Mouse (Mus musculus) limb, embryonic 14.5 days (tissue): ENCODE measurements around the gene Bag6. TPM values are rescaled to one million over a fixed set of nuclear protein-coding genes. Genes with fewer than 3 reads are reported as not detected.

Experiments
- ATAC-seq: fragments of 200-750 bp; cut with Nextera tagmentation; 2 replicates; pipeline ENCODE4 v1.8.0; 2017; ENCODE audit warnings: low read depth, moderate number of reproducible peaks, moderate TSS enrichment; ENCODE audit not compliant: low FRiP score
- DNase-seq: peaks from one replicate; pipeline ENCODE4 v3.0.0-alpha.2; 2015; ENCODE audit warnings: low spot score
- H3K27ac ChIP-seq: fragments of 300-500 bp; sonication (generic); replicated peaks from 2 replicates; pipeline ENCODE4 v1.5.1; 2014; ENCODE audit warnings: low read depth, mild to moderate bottlenecking, low read length, moderate library complexity, mixed read lengths
- H3K27me3 ChIP-seq: fragments of 300-500 bp; sonication (generic); 2 replicates; pipeline ENCODE4 v1.6.1; 2014; ENCODE audit warnings: low read length, mixed read lengths; ENCODE audit not compliant: control insufficient read depth, insufficient read depth
- H3K36me3 ChIP-seq: fragments of 300-500 bp; sonication (generic); 2 replicates; pipeline ENCODE4 v1.6.1; 2014; ENCODE audit warnings: mild to moderate bottlenecking, low read length, moderate library complexity, mixed read lengths; ENCODE audit not compliant: control insufficient read depth, insufficient read depth
- H3K4me1 ChIP-seq: fragments of 300-500 bp; sonication (generic); 2 replicates; pipeline ENCODE4 v1.6.1; 2014; ENCODE audit warnings: antibody characterized with exemption, low read length, mixed read lengths; ENCODE audit not compliant: control insufficient read depth, insufficient read depth
- H3K4me2 ChIP-seq: fragments of 300-500 bp; sonication (generic); replicated peaks from 2 replicates; pipeline ENCODE4 v1.6.1; 2014; ENCODE audit warnings: low read depth, mild to moderate bottlenecking, low read length, moderate library complexity; ENCODE audit not compliant: severe bottlenecking
- H3K4me3 ChIP-seq: fragments of 300-500 bp; sonication (generic); replicated peaks from 2 replicates; pipeline ENCODE4 v1.5.1; 2014; ENCODE audit warnings: low read length
- H3K9ac ChIP-seq: fragments of 300-500 bp; sonication (generic); 2 replicates; pipeline ENCODE4 v1.6.1; 2014; ENCODE audit warnings: mild to moderate bottlenecking, low read depth, low read length, moderate library complexity; ENCODE audit not compliant: severe bottlenecking
- H3K9me3 ChIP-seq: fragments of 300-500 bp; sonication (generic); 2 replicates; pipeline ENCODE4 v1.6.1; 2016; ENCODE audit warnings: low read length; ENCODE audit not compliant: control insufficient read depth
- POLR2A ChIP-seq: fragments of 200-500 bp; IDR thresholded peaks from 2 replicates; pipeline ENCODE4 v1.8.0; 2012; ENCODE audit warnings: inconsistent platforms, mild to moderate bottlenecking, moderate library complexity, borderline replicate concordance; ENCODE audit not compliant: insufficient read depth, insufficient read length; ENCODE audit errors: extremely low read depth
- WGBS: fragments of 180-500 bp; shearing (Covaris S2); extraction: QIAGEN DNeasy Blood & Tissue Kit; methylation state at CpG from one replicate; pipeline ENCODE4 v1.1.7; 2014; 5-methylcytosine and 5-hydroxymethylcytosine counted together
- polyA plus RNA-seq, 2 experiments: library from polyadenylated mRNA; depleted of rRNA in 1 of 2; stranded (reverse) in 1 of 2; unstranded in 1 of 2; fragments of >200 nt; fragmentation: Nextera tagmentation in 1 of 2; extraction: Ambion mirVana in 1 of 2; gene quantifications; 2 replicates each; pipeline versions ENCODE4 v1.2.1 to v1.2.3; 2012 to 2014

The Bag6 gene
- polyA plus RNA-seq, 2 experiments: 76.2 to 265 TPM

- peaks cover 29% of the 10 kb centered on the region for H3K36me3 ChIP-seq
- peak; percentile 53; the same call in 1 of the 2 replicates for TF ChIP-seq POLR2A
- peak within 1 kb of the TSS; percentile 99 for H3K4me3 ChIP-seq
- no peaks in the 10 kb centered on the region for H3K9me3 ChIP-seq
- H3K9ac ChIP-seq: peak within 1 kb of the TSS; percentile 99
- 0% methylated on average over 46 of the region's 89 CpGs for WGBS
- ATAC-seq: peak; percentile 96
- DNase-seq: peak; percentile 98
- no peaks in the 10 kb centered on the region for H3K27me3 ChIP-seq
- peaks cover 14% of the 10 kb centered on the region for H3K4me1 ChIP-seq
- peak within 1 kb of the TSS; percentile 85 for H3K4me2 ChIP-seq
- H3K27ac ChIP-seq: peak within 1 kb of the TSS; percentile 96
Measured at GRCm38 (mm10) chr17:35164568-35165450, 29.8 kb downstream of the Bag6 start, which contains the start of gene Prrc2a. Prrc2a (minus strand) TSS chr17:35164897.

- no peak for ATAC-seq
- peak overlapping the region; percentile 99 for H3K9ac ChIP-seq
- H3K4me2 ChIP-seq: peak overlapping the region; percentile 48
- no peaks in the 10 kb centered on the region for H3K27me3 ChIP-seq
- H3K27ac ChIP-seq: peak overlapping the region; percentile 96
- H3K4me1 ChIP-seq: peaks cover 14% of the 10 kb centered on the region
- 21% methylated on average over 12 of the region's 12 CpGs for WGBS
- peak overlapping the region; percentile 99 for H3K4me3 ChIP-seq
- H3K36me3 ChIP-seq: peaks cover 21% of the 10 kb centered on the region
- TF ChIP-seq POLR2A: no peak
- H3K9me3 ChIP-seq: no peaks in the 10 kb centered on the region
- no peak for DNase-seq
Measured at GRCm38 (mm10) chr17:35165451-35166155, 30.6 kb downstream of the Bag6 start.

- WGBS: 70% methylated on average over 8 of the region's 8 CpGs
- H3K4me1 ChIP-seq: peaks cover 14% of the 10 kb centered on the region
- H3K4me2 ChIP-seq: peak overlapping the region; percentile 48
- peaks cover 12% of the 10 kb centered on the region for H3K36me3 ChIP-seq
- no peaks in the 10 kb centered on the region for H3K27me3 ChIP-seq
- DNase-seq (peak; percentile 68), ATAC-seq (no peak)
- H3K9ac ChIP-seq: no peak overlapping the region
- peak overlapping the region; percentile 96 for H3K27ac ChIP-seq
- no peaks in the 10 kb centered on the region for H3K9me3 ChIP-seq
- TF ChIP-seq POLR2A: no peak
- no peak overlapping the region for H3K4me3 ChIP-seq
Measured at GRCm38 (mm10) chr17:35166352-35167035, 31.5 kb downstream of the Bag6 start.

- H3K4me2 ChIP-seq: no peak overlapping the region
- no peaks in the 10 kb centered on the region for H3K27me3 ChIP-seq
- no peaks in the 10 kb centered on the region for H3K9me3 ChIP-seq
- TF ChIP-seq POLR2A: no peak
- DNase-seq (no peak), ATAC-seq (no peak)
- H3K4me1 ChIP-seq: peaks cover 10% of the 10 kb centered on the region
- peaks cover 1% of the 10 kb centered on the region; the same call in 1 of the 2 replicates for H3K36me3 ChIP-seq
- H3K9ac ChIP-seq: no peak overlapping the region
- H3K4me3 ChIP-seq: no peak overlapping the region
- no peak overlapping the region for H3K27ac ChIP-seq
- 87% methylated on average over 7 of the region's 7 CpGs for WGBS
Measured at GRCm38 (mm10) chr17:35167794-35168193, 32.8 kb downstream of the Bag6 start.
